Mouse (Mus musculus) left cerebral cortex, postnatal 14 days (tissue): ENCODE results near the gene Capn3. TPM values are rescaled to one million over a fixed set of nuclear protein-coding genes. Genes with fewer than 3 reads are reported as not detected.

ENCODE experiments used
- DNase-seq, 2 experiments: peaks; one replicate each; pipeline ENCODE4 v3.0.0; 2021 to 2022; ENCODE audit warnings: low spot score in 2 of 2, mixed read lengths in 1 of 2
- intact Hi-C: fragments of 180-260 bp; cut with DNase I; formaldehyde crosslinking; loops from one replicate; pipeline ENCODE4 v1.15.1; 2025
- long read RNA-seq, 2 experiments: library from polyadenylated mRNA; stranded (forward); transcript quantifications; one replicate each; pipeline ENCODE4 v2.0.0; 2021
- total RNA-seq, 2 experiments: library from RNA; stranded (reverse); gene quantifications; 2 replicates each; pipeline ENCODE4 v1.2.3; 2021

Gene Capn3
- total RNA-seq: 1 to 10 TPM; 4.1 to 5.7 TPM
- long read RNA-seq, experiment 1, partial matches to known transcripts: 2 of 8 reads
- long read RNA-seq, experiment 1, other reads (novel, unspliced or antisense): 6 of 8 reads
- long read RNA-seq, experiment 2, partial matches to known transcripts: 1 of 4 reads
- long read RNA-seq, experiment 2, other reads (novel, unspliced or antisense): 3 of 4 reads

DNA sequence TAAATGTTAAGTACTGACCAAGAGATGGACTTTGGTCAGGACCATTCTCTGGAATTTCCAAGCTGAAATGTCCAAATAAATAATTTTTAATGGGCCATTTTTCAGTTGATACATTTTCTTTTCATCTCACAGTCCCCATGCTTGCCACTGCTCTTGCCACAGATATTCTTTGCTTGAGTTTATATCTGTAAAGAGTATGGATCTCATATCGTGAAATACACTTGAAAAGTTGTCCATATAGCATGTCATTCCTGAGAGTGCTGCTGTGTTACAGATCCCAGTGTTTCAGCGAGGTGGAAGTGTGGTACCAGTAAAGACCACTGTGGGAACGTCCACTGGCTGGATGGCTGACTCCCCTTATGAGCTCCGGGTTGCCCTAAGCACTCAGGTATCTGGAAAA is at the start of gene Capn3:
TSS of gene Capn3 (plus strand) at position 301 of the 400 bp plus-strand sequence.
- no peak for DNase-seq
- intact Hi-C loops: no loop called here

DNA sequence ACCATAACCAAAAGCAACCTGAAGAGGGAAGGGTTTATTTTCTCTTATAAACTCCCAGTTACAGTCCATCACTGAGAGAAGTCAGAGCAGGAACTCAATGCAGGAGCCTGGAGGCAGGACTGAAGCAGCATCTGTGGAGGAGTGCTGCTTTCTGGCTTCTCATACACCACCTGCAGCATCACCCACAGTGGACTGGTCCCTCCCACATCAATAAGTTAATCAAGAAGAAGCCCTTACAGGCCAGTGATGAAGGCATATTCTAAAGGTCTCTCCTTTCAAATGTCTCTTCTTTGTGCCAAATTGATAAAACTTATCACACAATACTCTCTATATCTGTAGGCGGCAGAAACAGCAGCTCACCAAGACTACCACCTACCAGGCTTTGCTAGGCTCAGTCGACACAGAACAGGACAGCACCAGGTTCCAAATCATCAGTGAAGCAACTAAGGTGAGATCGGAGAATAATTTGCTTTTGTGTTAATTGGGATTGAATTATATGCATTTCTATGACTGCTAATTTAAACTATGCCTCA is 44.7 kb upstream of the Capn3 start:
- DNase-seq: no peak
- intact Hi-C loops: no loop called here

DNA sequence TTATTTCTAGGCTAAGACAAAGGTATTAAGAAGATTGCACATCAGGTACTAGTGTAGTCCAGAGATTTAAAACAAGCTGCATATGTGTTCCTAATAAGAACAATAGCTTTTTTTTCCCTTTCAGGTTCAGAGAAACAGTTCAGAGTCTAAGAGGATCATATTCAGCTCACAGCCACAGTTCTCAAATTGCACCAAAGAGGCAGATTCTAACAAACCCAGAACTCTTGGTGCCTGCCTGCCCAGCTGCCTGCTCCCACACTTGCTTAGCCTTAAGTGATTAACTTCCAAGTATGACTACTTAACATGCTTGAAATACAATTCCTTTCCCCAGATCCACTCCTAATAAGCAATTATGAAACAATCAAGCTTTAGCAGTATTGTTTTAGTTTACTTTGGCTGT is 41.7 kb upstream of the Capn3 start:
- intact Hi-C loops: no loop called here
- DNase-seq: no peak

DNA sequence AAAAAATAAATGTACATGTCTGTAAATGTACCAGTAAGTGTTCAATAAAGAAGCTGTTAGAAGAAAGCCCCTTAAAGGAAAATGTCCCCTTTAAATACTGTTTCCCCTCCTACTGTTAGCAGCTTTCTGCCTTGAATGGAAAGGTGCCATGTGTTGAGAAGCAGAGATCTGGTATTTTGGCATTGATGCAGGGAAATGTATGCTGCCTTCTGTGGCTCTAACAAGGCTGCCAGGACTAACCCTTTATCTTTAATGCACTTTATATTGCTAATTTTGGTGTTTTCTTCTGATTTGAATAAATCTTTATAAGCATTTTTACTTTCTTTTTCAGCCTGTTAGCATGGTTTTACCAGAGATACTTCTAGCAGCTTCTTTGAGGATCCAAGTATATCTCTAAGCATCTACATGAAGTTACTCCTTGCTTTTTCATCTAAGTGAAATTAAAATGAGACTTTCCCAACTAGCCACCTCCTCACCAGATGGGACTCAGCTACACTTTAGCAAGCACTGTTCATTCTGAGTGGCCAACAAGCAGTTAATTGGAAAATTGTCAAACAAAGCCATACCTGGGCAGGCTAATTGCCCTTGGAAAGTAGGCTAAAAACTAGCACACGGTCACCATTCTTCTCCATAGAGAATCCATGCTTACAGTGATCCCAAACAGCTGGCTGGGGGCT is 40.9 kb upstream of the Capn3 start:
- peak in 1 of 2 experiments; percentile 51 for DNase-seq
- intact Hi-C loops: no loop called here

DNA sequence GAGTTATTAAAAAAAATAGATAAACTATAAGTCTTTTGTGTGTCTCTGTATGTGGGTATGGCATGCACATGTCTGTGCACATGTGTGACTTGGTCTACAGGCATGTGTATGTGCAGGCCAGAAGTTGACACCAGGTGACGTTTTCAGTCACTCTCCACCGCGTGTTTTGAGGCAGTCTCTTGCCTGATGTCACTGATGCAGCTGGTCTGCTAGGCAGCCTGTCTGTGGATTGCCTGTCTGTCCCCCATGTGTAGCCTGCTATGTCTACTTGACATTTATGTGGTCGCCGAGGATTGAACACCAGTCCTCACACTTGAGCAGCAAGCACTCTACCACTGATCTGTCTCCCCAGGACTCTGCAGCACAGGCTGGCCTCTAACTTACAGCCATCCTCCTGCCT is 31.4 kb upstream of the Capn3 start:
- DNase-seq: no peak
- intact Hi-C loops: no loop called here

DNA sequence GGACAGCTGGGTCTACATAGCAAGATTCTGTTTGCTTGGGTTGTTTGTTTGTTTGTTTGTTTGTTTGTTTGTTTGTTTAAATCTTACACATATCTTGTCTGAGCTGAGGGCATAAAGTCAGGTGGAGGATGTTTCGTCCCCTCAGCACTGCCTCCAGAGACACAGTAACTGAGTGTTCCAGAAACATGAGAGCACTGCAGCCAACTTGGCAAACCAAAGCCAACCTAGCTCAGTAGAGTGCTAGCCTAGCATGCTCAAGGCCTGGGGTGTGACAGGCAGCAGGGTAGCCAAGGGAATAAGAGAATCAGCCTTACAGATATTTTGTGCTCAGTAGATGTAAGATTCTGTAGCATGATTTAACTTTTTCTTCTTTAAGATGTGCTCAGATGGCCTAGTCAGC is 11.3 kb upstream of the Capn3 start:
- DNase-seq: no peak
- intact Hi-C loops: no loop called here

DNA sequence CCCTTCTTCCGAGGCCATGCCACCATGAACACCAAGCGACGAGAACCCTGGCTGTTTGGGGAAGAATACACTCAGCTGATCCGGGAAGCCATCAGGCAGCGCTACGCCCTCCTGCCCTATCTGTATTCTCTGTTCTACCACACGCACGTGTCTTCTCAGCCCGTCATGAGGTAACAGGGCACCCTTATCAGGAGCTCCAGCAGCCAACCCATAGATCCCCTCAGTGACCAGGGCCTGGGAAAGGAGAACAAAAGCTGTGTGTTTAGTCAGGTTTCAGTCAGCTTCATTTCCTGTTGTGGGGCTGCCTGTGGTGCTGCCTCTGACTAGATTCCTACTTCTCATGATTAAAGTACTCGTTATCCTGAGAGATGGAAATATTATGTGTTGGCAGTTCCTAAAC is 9.4 kb upstream of the Capn3 start:
- intact Hi-C loops: no loop called here
- DNase-seq: no peak

DNA sequence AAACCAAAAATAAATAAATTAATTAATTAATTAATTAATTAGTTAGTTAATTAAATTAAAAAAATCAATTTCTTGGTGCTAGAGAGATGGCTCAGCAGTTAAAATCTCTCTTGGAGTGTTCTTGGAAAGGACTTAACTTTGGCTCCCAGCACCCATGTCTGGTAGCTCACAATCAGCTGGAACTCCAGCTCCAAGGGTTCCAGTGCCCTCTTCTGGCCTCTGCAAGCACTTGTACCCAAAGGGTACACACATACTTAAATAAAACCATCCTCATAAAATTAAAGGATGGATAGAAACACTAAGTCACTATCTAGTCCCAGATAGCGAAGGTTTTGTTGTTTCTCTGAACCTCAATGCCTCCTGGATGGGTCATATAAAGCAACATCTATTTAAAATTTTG is 8.5 kb upstream of the Capn3 start:
- intact Hi-C loops: no loop called here
- DNase-seq: no peak

DNA sequence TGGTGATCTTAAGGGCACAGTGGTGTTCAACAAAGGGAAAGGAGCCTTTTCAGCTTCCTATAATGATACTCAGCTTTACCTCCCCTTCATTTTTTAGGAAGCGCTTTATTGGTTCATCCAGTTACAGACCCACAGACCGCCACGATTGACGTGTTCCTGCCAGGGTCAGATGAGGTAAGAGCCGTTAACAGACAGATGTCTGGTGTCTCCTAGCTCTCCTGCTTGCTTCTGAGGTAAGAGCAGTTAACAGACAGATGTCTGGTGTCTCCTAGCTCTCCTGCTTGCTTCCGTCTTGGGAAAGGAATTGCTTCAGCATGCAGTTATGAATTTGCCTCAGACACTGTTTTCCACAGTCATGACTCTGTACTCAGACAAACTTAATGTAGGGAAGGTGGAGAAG is 5.1 kb upstream of the Capn3 start:
- DNase-seq: no peak
- intact Hi-C loops: no loop called here

DNA sequence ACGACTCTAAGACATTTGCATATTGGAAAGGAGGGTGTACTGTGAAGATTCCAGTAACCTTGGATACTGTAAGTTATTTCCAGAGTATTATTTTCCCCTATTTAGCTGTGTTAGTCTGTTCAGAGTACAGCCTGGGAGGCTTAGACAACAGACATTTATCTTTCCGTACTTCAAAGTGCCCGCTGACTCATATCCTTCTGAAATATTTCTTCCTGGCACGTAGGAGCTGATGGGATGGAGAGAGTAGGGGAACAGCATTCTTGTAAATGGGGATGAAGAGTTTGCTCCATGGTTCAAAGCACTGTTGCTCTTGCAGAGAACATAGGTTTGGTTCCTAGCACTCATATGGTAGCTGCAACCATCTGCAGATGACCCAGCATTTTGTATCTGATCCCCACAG is 3.2 kb upstream of the Capn3 start:
- intact Hi-C loops: no loop called here
- peak in 1 of 2 experiments; percentile 13 for DNase-seq

DNA sequence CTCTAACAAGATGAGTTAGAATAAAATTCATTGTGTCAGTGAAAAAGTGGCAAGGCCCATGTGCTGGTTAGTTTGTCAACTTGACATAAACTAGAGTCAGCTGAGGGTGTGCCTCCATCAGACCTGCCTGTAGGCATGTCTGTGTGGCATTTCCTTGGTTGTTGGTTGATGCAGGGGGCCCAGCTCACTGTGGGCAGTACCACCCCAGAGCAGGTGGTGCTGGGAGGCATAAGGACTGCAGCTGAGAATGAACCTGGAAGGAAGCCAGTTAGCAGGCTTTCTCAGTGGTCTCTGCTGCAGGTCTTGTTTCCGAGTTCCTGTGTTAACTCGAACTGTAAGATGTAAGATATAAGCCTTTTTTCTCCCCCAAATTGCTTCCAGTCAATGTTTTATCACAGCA is 832 bp upstream of the Capn3 start:
- DNase-seq: no peak
- intact Hi-C loops: no loop called here

DNA sequence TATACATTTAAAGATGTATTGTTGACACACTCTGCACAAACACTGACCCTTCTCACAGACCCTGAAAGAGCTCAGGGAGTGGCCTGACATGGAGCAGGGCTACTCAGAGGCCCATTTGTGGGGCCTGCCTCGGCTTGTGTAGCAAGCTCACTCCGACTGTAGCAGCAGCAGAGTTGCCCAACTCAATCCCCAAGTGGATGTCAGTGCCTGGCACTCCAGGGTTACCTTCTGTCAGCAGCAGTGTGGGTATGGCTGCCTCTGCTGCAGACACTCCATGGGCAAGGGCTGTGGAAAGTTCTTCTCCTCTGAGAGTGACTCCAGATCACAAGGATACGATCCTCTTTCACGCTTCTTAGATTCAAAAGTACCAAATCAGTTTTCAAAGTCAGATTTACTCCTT is 4.4 kb downstream of the Capn3 start:
- no peak for DNase-seq
- intact Hi-C loops: no loop called here

DNA sequence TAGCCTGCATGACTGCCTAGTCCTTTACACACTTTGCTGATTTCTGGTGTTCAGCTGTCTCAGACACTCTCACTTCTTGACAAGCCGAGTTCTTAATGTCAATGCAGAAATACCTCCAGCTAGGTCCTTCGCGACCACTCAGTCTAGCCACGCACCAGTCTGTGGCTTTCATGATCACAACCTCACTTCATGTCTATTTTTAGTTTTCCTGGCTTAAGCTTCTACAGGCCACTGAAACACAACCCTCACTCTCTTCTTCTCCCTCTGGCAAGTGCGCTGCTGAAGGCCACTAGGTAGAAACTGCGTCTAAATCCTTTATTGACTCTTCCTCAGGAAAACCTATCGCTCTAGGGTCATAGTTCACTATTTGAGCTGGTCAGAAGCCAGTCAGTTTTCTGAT is 7.5 kb downstream of the Capn3 start:
- intact Hi-C loops: no loop called here
- DNase-seq: no peak

DNA sequence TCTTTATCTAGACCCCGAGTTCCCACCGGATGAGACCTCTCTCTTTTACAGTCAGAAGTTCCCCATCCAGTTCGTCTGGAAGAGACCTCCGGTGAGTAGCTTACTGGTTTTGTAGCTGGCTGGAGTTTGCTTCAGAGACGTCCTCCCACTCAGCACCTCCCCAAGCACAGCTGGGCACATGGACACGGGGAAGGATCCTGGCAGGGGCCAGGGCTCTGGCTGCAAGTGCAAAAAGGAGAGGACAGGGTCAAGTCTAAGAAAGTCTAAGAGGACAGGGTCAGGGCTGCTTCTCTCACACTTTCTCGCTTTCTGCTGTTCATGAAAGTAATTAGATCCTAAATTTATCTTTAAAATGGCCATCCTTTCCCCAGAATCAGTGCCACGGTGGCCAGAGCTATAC is 8.3 kb downstream of the Capn3 start:
- no peak for DNase-seq
- intact Hi-C loops: no loop called here

DNA sequence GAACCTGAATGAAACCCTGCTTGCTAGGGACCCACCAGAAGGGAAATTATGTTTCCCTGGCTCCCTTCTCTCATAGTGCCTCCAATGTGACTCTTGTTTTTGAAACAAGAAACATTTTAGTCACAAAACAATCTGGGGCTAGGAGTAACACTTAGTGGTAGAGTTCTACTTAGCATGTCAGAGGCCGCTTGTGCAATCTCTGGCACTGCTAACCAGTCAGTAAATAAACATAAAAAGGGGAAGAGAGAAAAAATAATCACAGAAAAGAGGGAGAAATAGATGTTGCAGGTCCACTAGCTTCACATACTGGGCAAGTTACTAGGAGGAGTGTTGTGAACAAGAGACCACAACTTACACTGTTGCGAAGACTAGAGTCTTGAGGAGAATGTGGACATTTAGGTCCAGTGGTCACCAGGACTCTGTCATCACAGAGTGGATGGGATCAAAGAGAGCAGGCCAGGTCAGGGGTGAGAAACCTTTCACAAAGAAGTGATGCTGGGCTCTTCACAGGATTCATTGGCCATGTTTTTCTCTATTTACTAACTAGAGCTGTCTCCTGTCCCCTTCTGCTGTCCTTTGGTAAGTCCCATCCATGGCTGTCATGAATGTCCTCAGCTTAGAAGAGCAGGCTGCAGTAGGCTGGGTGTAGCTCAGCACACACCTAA is 9.0 kb downstream of the Capn3 start:
- intact Hi-C loops: no loop called here
- no peak for DNase-seq

DNA sequence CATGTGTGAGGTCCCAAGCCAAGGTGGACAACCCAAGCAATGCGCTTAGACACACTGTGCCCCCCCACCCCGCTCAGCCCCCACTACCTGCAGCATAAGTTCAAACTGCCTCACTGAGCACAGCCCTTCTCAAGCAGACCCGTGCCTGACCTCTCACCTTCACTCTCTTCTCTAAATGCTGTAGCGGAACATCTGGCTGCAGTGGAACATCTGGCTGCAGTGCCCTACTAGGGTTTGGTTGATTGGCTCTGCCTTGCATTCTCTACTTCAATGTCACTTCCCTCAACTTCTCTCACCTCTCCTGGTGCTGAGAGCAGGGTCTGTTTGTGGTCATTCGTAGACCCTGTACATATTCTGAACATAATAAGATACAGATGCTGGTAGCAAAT is 9.6 kb downstream of the Capn3 start:
- DNase-seq: no peak
- intact Hi-C loops: no loop called here

DNA sequence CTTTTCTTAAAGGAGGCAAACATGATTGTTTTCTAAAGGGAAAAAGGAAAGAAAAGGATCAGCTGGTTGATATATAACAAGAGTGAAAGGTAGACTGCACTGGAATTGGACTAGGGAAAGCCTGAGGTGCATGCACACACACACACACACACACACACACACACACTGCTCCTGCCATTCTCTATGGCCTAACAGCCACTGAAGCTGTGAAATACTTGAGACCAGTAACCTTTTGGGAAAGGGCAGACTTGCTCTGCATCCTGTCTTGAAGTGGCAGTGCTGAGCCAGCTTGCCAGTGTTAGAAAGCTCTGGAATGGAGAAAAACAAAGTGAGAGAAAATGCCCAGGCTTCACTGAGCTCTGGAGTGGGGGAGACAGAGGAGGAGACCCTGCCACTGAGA is 12.2 kb downstream of the Capn3 start:
- no peak for DNase-seq
- intact Hi-C loops: no loop called here

DNA sequence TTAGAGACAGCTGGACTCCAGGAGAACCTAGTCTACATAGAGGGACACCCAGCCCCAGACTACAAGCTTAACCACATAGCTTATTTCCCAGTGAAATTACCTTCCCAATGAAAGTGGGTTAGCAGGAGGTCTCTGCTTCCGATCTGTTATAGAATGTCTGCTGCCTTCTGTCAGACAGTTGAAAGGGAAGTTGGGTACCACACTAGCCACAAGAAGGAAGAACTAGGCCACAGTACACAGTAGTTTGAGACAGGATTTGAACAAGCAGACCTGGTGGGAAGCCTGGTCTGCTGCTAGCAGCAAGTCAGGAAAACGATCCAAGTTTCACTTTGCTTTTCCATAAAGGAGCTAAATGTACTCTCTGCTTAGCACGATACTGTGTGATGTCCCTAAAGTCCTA is 13.4 kb downstream of the Capn3 start:
- DNase-seq: no peak
- intact Hi-C loops: no loop called here

DNA sequence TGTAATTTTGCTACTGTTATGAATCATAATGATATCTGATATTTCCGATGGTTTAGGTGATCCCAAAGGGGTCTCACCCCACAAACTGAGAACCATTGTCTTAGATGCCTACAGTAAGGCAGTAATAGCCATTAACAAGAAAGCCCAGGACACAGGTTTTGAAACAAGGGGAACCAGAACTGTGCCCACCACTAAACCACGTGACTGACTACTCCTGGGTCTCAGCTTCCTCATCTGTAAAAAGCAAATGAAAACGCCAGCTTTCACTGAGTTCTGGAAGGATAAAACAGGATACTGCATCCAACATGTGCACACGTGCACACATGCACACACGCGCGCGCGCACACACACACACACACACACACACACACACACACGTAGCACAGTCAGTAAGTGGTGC is 13.9 kb downstream of the Capn3 start:
- intact Hi-C loops: no loop called here
- DNase-seq: no peak

DNA sequence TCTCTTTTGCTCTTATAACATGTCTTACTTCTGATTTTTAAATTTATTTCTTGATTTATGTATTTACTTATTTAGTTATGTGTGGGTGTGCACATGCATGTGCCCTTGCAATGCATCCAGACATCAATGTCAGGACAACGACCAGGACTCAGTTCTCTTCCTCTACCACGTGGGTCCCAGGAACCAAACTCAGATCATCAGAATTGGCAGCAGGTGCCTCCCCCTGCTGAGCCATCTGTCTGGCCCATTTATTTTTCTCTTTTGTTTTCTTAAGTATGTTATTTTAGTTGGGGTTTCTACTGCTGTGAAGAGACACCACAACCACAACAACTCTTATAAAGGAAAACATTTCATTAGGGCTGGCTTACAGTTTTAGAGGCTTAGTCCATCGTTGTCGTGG is 15.0 kb downstream of the Capn3 start:
- intact Hi-C loops: no loop called here

More for the DNA sequence above, 15.0 kb downstream of the Capn3 start:
- no peak for DNase-seq
